Mouse (Mus musculus): ENCODE measurements around the gene Filip1l. TPM values are rescaled to one million over a fixed set of nuclear protein-coding genes. Genes with fewer than 3 reads are reported as not detected.

Gene Filip1l
- polyA plus RNA-seq, 1 experiment from 2014 or later, result 3.4 TPM

DNA sequence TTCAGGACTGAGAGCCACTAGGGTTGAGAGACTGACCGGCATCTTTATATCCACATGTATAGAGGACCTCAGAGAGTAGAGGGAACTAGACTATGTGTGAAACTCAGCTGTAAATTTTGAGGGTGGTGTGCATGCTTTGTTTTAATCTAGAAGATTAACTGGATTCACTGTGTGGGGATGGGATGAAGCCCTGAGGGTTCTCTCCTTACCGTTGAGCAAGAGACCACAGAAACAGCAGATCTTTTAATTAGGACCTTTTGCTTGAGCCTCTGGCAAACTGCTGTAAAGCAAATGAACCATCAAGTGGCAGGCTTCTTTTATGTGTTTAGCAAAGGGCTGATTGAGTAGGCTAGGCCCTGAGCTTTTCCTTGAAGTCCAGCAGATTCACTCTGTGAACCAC lies 103.1 kb downstream of the Filip1l start:
- 77% methylated on average over 2 of the region's 2 CpGs for WGBS
- Histone ChIP-seq H3K4me3 (replicated peaks; ENCODE audit: low read length) (no peak overlapping the region), H3K27ac (no peak overlapping the region), H3K4me1 (replicated peaks; ENCODE audit: control insufficient read depth, insufficient read depth, low read length) (no peaks in the 10 kb centered on the region), H3K27me3 (ENCODE audit: control insufficient read depth, insufficient read depth, low read length) (no peaks in the 10 kb centered on the region), H3K4me2 (replicated peaks) (no peak overlapping the region), H3K36me3 (replicated peaks; ENCODE audit: control insufficient read depth, insufficient read depth) (no peaks in the 10 kb centered on the region), H3K9me3 (ENCODE audit: control insufficient read depth, low read length) (no peaks in the 10 kb centered on the region), H3K9ac (no peak overlapping the region)
- DNase-seq (ENCODE audit: low spot score) (no peak), ATAC-seq (ENCODE audit: low FRiP score) (no peak)

DNA sequence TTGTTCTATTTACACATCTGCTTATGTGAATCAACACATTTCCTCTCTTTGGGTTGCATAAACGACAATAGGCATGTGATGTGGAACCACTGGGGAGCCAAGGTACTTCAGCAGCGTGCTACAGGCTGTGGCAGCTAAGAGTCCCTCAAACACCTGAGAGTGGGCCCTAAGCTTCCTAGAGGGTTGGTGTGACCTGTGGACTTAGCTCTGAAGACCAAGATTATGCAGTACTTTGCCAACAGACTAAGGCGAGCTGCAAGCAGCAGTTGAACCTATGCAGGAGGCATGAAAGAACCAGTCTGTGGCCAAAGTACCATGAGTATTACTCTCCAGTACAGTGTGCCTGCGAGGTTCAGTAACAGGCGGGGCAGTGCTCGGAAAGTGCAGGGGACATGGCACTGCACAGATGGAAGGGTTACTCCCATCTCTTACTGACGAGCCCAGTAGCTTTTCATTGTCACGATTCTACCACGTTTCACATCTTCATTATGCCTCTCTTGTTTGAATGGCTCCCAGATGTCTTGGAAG lies 112.6 kb downstream of the Filip1l start:
- DNase-seq (ENCODE audit: low spot score) (no peak), ATAC-seq (ENCODE audit: low FRiP score) (no peak)
- WGBS, result 94% methylated on average over 9 of the region's 9 CpGs
- no peak overlapping the region for H3K4me2 ChIP-seq (replicated peaks)
- H3K27me3 ChIP-seq (ENCODE audit: control insufficient read depth, insufficient read depth, low read length), result no peaks in the 10 kb centered on the region
- no peak overlapping the region for H3K4me3 ChIP-seq (replicated peaks; ENCODE audit: low read length)
- H3K4me1 ChIP-seq (replicated peaks; ENCODE audit: control insufficient read depth, insufficient read depth, low read length), result no peaks in the 10 kb centered on the region
- no peaks in the 10 kb centered on the region for H3K36me3 ChIP-seq (replicated peaks; ENCODE audit: control insufficient read depth, insufficient read depth)
- H3K27ac ChIP-seq, result no peak overlapping the region
- no peak overlapping the region for H3K9ac ChIP-seq
- no peaks in the 10 kb centered on the region for H3K9me3 ChIP-seq (ENCODE audit: control insufficient read depth, low read length)

DNA sequence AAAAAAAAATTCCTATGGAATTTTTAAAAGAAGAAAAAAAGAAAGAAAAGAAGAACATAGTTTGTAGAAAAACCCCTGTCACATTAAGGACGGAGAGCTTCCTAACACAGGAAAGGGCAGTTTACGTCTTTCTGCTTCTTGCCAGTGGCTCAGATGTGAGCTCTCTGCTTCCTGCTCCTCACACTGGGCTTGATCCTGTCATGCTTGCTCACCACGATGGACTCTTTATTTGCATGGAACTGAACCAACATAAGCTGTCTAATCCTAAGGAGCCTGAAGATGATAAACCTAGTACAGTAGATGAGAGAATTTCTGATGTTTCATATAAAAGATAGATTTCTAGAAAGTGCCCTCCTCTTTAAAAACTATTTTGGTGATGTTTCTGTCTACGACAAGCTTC lies 116.4 kb downstream of the Filip1l start:
- H3K4me3 ChIP-seq (replicated peaks; ENCODE audit: low read length), result no peak overlapping the region
- H3K9ac ChIP-seq, result no peak overlapping the region
- H3K27me3 ChIP-seq (ENCODE audit: control insufficient read depth, insufficient read depth, low read length), result no peaks in the 10 kb centered on the region
- WGBS, result 81% methylated on average over 4 of the region's 4 CpGs
- H3K4me2 ChIP-seq (replicated peaks), result no peak overlapping the region
- no peaks in the 10 kb centered on the region for H3K36me3 ChIP-seq (replicated peaks; ENCODE audit: control insufficient read depth, insufficient read depth)
- ATAC-seq (ENCODE audit: low FRiP score) (no peak), DNase-seq (ENCODE audit: low spot score) (no peak)
- no peak overlapping the region for H3K27ac ChIP-seq
- no peaks in the 10 kb centered on the region for H3K9me3 ChIP-seq (ENCODE audit: control insufficient read depth, low read length)
- no peaks in the 10 kb centered on the region for H3K4me1 ChIP-seq (replicated peaks; ENCODE audit: control insufficient read depth, insufficient read depth, low read length)

DNA sequence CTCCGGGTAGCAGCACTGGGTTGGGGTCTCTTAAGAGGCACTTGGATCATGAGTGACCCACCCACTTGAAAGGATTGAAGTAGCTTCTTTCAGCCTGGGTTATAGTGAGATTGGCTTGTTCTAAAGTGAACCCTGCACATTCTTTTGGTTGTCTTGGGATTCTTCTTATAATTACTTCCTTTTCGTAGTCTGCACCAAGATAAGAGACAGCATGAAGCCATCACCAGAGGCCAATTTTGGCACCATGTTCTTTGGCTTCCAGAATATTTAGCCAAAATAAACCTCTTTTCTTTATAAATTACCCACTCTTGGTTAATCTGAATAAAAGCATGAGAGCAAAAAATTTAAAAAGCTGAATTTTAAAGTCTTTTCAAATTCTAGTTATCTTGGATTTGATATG lies 117.0 kb downstream of the Filip1l start:
- no peak for ATAC-seq (ENCODE audit: low FRiP score)
- Histone ChIP-seq H3K4me2 (replicated peaks) (no peak overlapping the region), H3K4me1 (replicated peaks; ENCODE audit: control insufficient read depth, insufficient read depth, low read length) (no peaks in the 10 kb centered on the region), H3K27me3 (ENCODE audit: control insufficient read depth, insufficient read depth, low read length) (no peaks in the 10 kb centered on the region), H3K4me3 (replicated peaks; ENCODE audit: low read length) (no peak overlapping the region), H3K9ac (no peak overlapping the region), H3K27ac (no peak overlapping the region), H3K9me3 (ENCODE audit: control insufficient read depth, low read length) (no peaks in the 10 kb centered on the region), H3K36me3 (replicated peaks; ENCODE audit: control insufficient read depth, insufficient read depth) (no peaks in the 10 kb centered on the region)
- DNase-seq (ENCODE audit: low spot score), result no peak
- WGBS, result 76% methylated on average over 2 of the region's 2 CpGs

DNA sequence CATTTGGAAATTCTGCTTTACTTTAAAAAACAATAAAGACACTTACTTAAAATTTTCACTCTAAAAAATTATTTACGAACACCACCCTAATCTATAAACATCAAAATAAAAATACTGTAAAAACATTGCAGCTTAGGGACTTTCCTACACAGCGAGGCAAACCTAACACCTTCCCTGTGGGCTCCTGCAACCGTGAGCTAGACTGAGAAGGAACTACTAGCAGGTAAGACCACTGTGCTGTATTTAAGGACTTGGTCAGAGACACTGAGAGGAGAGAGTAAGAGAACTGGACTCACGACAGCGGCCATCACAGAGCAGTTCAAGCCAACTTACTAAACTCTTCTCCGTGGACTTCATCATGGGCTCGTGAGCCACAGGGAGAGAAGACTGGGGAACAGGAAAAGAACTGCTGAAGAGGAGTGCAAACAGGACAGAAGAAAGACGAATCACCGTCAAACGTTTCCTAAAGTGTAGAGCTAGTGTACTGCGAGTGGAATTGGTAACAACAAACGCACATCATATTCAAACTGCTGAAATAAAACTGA lies 117.5 kb downstream of the Filip1l start:
- 93% methylated on average over 12 of the region's 12 CpGs for WGBS
- H3K9me3 ChIP-seq (ENCODE audit: control insufficient read depth, low read length), result no peaks in the 10 kb centered on the region
- H3K27me3 ChIP-seq (ENCODE audit: control insufficient read depth, insufficient read depth, low read length), result no peaks in the 10 kb centered on the region
- H3K9ac ChIP-seq, result no peak overlapping the region
- H3K4me3 ChIP-seq (replicated peaks; ENCODE audit: low read length), result no peak overlapping the region
- H3K4me1 ChIP-seq (replicated peaks; ENCODE audit: control insufficient read depth, insufficient read depth, low read length), result no peaks in the 10 kb centered on the region
- H3K27ac ChIP-seq, result no peak overlapping the region
- no peaks in the 10 kb centered on the region for H3K36me3 ChIP-seq (replicated peaks; ENCODE audit: control insufficient read depth, insufficient read depth)
- H3K4me2 ChIP-seq (replicated peaks), result no peak overlapping the region
- no peak for ATAC-seq (ENCODE audit: low FRiP score)
- no peak for DNase-seq (ENCODE audit: low spot score)

DNA sequence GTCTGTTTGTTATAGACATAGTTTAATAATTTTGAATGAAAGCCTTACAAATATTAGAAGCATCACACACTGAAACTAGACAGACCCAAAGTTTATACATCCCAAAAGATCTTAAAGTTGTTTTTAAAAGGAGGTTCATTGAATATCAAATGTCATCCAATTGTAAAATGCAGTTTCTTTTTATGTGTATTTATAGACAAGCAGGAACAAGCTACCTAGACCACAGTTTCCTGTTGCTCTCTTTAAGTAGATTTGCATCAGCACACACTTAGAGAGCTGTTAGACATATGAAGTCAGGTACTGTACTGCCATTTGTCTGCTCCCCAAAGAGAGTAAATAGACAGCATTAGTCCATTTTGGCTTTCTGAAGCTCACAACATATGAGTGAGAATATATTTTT lies 118.2 kb downstream of the Filip1l start:
- Histone ChIP-seq H3K9ac (no peak overlapping the region), H3K36me3 (replicated peaks; ENCODE audit: control insufficient read depth, insufficient read depth) (no peaks in the 10 kb centered on the region), H3K4me1 (replicated peaks; ENCODE audit: control insufficient read depth, insufficient read depth, low read length) (no peaks in the 10 kb centered on the region), H3K9me3 (ENCODE audit: control insufficient read depth, low read length) (no peaks in the 10 kb centered on the region), H3K4me2 (replicated peaks) (no peak overlapping the region), H3K27ac (no peak overlapping the region), H3K27me3 (ENCODE audit: control insufficient read depth, insufficient read depth, low read length) (no peaks in the 10 kb centered on the region), H3K4me3 (replicated peaks; ENCODE audit: low read length) (no peak overlapping the region)
- ATAC-seq (ENCODE audit: low FRiP score) (no peak), DNase-seq (ENCODE audit: low spot score) (no peak)

DNA sequence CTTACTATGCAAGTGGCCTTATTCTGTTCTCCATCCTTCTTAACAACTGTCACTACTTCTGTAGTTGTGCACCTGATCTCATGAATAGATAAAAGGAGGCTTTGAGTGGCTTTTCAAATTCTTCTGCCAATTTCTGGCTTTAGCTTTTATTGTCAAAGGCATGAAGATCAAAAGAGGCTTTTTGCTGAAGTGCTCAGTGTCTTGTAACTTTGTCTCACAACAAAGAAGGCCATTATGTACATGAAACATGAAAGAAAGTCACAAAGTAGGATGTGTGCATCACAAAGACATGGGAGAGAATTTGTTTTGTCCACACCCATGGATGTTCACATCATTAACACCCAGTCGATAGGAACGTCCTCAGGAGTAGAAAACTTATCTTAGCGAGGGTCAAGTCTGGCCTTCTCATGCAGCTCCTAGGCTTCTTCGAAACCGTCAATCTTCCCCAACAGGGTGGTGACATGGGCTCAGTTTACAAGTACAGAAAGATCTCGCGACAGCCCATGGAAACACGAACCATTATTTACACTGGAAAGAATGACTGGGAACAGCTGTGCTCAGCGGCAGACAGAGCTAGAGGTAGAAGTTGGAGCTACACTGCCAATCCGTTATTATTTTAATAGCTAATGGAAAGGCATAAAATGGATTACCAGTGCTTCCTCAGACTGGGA lies 120.7 kb downstream of the Filip1l start:
- Histone ChIP-seq H3K9ac (no peak overlapping the region), H3K4me1 (replicated peaks; ENCODE audit: control insufficient read depth, insufficient read depth, low read length) (no peaks in the 10 kb centered on the region), H3K27me3 (ENCODE audit: control insufficient read depth, insufficient read depth, low read length) (no peaks in the 10 kb centered on the region), H3K4me2 (replicated peaks) (no peak overlapping the region), H3K27ac (no peak overlapping the region), H3K36me3 (replicated peaks; ENCODE audit: control insufficient read depth, insufficient read depth) (no peaks in the 10 kb centered on the region), H3K4me3 (replicated peaks; ENCODE audit: low read length) (no peak overlapping the region), H3K9me3 (ENCODE audit: control insufficient read depth, low read length) (no peaks in the 10 kb centered on the region)
- 46% methylated on average over 10 of the region's 10 CpGs for WGBS
- ATAC-seq (ENCODE audit: low FRiP score) (no peak), DNase-seq (ENCODE audit: low spot score) (no peak)

DNA sequence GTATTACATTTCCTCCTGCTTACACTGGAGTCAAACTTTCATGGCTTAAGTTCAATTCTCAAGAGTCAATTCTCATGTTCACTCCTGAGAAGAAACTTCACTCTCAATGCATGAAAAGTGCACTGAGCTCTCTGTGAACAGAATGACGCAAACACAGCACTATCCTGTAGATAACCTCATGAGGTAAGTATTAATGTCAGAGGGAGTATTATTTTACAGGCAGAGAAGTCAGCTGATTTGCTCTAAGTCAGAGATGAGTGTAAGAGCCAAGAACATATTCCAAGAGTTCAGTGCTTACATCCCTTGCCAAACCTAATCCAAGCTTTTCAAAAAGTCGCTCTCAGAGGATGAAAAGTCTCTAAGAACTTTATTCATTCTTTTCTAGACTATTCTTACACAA lies 125.6 kb downstream of the Filip1l start:
- H3K9me3 ChIP-seq (ENCODE audit: control insufficient read depth, low read length), result no peaks in the 10 kb centered on the region
- DNase-seq (ENCODE audit: low spot score) (no peak), ATAC-seq (ENCODE audit: low FRiP score) (no peak)
- H3K9ac ChIP-seq, result no peak overlapping the region
- no peaks in the 10 kb centered on the region for H3K4me1 ChIP-seq (replicated peaks; ENCODE audit: control insufficient read depth, insufficient read depth, low read length)
- no peaks in the 10 kb centered on the region for H3K27me3 ChIP-seq (ENCODE audit: control insufficient read depth, insufficient read depth, low read length)
- H3K27ac ChIP-seq, result no peak overlapping the region
- no peak overlapping the region for H3K4me2 ChIP-seq (replicated peaks)
- no peak overlapping the region for H3K4me3 ChIP-seq (replicated peaks; ENCODE audit: low read length)
- WGBS, result 95% methylated on average over 2 of the region's 2 CpGs
- no peaks in the 10 kb centered on the region for H3K36me3 ChIP-seq (replicated peaks; ENCODE audit: control insufficient read depth, insufficient read depth)

DNA sequence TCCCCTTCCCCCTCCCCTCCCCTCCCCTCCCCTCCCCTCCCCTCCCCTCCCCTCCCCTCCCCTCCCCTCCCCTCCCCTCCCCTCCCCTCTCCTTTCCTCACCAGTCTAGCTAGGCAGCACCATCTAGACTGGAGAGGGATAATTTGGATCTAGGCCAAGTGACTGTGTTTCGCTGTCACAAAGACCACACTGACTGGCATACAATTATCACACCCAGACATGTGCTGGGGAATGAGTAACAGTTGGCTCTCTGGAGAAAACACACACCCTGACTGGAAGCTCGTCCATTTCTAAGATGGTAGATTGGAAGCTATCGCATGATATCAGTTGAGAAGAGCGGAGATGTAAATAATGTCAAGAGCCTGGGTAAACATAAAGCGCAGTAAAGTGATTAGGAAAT lies 126.9 kb downstream of the Filip1l start:
- no peak overlapping the region for H3K27ac ChIP-seq
- H3K4me2 ChIP-seq (replicated peaks), result no peak overlapping the region
- 70% methylated on average over 5 of the region's 5 CpGs for WGBS
- H3K4me1 ChIP-seq (replicated peaks; ENCODE audit: control insufficient read depth, insufficient read depth, low read length), result no peaks in the 10 kb centered on the region
- H3K9ac ChIP-seq, result no peak overlapping the region
- DNase-seq (ENCODE audit: low spot score), result no peak
- H3K36me3 ChIP-seq (replicated peaks; ENCODE audit: control insufficient read depth, insufficient read depth), result no peaks in the 10 kb centered on the region
- ATAC-seq (ENCODE audit: low FRiP score), result peak; percentile 67; the same call in 1 of the 2 replicates
- no peaks in the 10 kb centered on the region for H3K27me3 ChIP-seq (ENCODE audit: control insufficient read depth, insufficient read depth, low read length)
- H3K4me3 ChIP-seq (replicated peaks; ENCODE audit: low read length), result no peak overlapping the region
- H3K9me3 ChIP-seq (ENCODE audit: control insufficient read depth, low read length), result no peaks in the 10 kb centered on the region

DNA sequence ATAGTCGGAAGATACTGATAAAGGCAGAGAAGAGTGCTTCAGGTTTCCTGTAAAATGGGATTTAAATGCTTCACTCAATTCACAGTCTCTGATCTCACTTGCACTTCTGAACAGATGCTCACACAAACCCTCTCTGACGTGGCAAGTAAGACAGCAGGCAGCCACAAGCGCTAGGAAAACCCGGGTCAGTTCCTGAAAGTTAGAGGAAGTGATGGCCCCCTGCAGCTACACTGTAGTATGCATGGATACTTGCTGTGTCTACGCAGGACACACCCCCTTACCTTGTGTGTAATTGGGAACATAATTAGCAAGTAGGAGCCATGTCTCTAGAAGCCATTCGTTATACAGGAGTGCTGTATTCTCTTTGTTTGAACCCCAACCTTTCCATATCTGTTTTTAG lies 129.4 kb downstream of the Filip1l start:
- WGBS, result 60% methylated on average over 6 of the region's 6 CpGs
- DNase-seq (ENCODE audit: low spot score) (no peak), ATAC-seq (ENCODE audit: low FRiP score) (no peak)
- Histone ChIP-seq H3K4me1 (replicated peaks; ENCODE audit: control insufficient read depth, insufficient read depth, low read length) (no peaks in the 10 kb centered on the region), H3K9me3 (ENCODE audit: control insufficient read depth, low read length) (no peaks in the 10 kb centered on the region), H3K27ac (no peak overlapping the region), H3K36me3 (replicated peaks; ENCODE audit: control insufficient read depth, insufficient read depth) (no peaks in the 10 kb centered on the region), H3K9ac (no peak overlapping the region), H3K4me3 (replicated peaks; ENCODE audit: low read length) (no peak overlapping the region), H3K27me3 (ENCODE audit: control insufficient read depth, insufficient read depth, low read length) (no peaks in the 10 kb centered on the region), H3K4me2 (replicated peaks) (no peak overlapping the region)
